Comparison of ENCODE assay signal across 24 mouse cellular contexts in genomic region chr13:54205195-54205594, GRCm38 (mm10). TPM values are rescaled to one million over a fixed set of nuclear protein-coding genes. Genes with fewer than 3 reads are reported as not detected.
A peak's percentile ranks its signal among the peaks of the same experiment; 100 is the strongest.
DNase-seq lines count a peak whose midpoint lies in the region; ATAC-seq lines count a peak whose summit lies in the region.
"Had no signal": no experiment of that assay in that cellular context is flagged by ENCODE, and none has a peak within 500 bp of the region (broad histone marks: within the 10 kb centered on the region; RNA-seq: fewer than 3 reads in every experiment).

No protein-coding gene starts in this region.

- H3K4me3 ChIP-seq in neural tube, embryonic 15.5 days (replicated peaks), result no peak overlapping the region
- H3K4me3 ChIP-seq: forebrain, embryonic 10.5 days; heart, adult 2 months; heart, embryonic 10.5 days; heart, embryonic 13.5 days; hindbrain, embryonic 12.5 days; hindbrain, embryonic 15.5 days had no signal

- no peak overlapping the region for H3K27ac ChIP-seq in neural tube, embryonic 15.5 days (replicated peaks)
- H3K27ac ChIP-seq: forebrain, embryonic 10.5 days; heart, adult 2 months; heart, embryonic 10.5 days; heart, embryonic 13.5 days; hindbrain, embryonic 12.5 days; hindbrain, embryonic 15.5 days had no signal

- no peaks in the 10 kb centered on the region for H3K4me1 ChIP-seq in neural tube, embryonic 15.5 days
- H3K4me1 ChIP-seq: heart, embryonic 10.5 days; hindbrain, embryonic 15.5 days had no signal

- ATAC-seq in megakaryocyte, adult 5-6 weeks (ENCODE audit: poor library complexity, severe bottlenecking), result peak; percentile 32
- ATAC-seq in megakaryocyte-erythroid progenitor cell, adult 5-6 weeks (replicated peaks; ENCODE audit: low FRiP score, low TSS enrichment, poor library complexity, severe bottlenecking), result peak; percentile 26; the same call in 1 of the 2 replicates
- no peak for ATAC-seq in neural tube, embryonic 15.5 days (ENCODE audit: low FRiP score)
- ATAC-seq: activated CD4-positive, CD25-positive, alpha-beta regulatory T cell, adult 4 months; forebrain, embryonic 14.5 days; forebrain, postnatal 0 days had no signal

- no peaks in the 10 kb centered on the region for H3K9me3 ChIP-seq in neural tube, embryonic 15.5 days (replicated peaks)
- H3K9me3 ChIP-seq: forebrain, embryonic 10.5 days; heart, embryonic 10.5 days; heart, embryonic 13.5 days; hindbrain, embryonic 12.5 days; hindbrain, embryonic 15.5 days had no signal

- 83% methylated on average over 7 of the region's 7 CpGs for WGBS in neural tube, embryonic 15.5 days

- H3K27me3 ChIP-seq in neural tube, embryonic 15.5 days (replicated peaks), result no peaks in the 10 kb centered on the region
- H3K27me3 ChIP-seq: CH12.LX; hindbrain, embryonic 12.5 days; hindbrain, embryonic 15.5 days had no signal

- DNase-seq in MEL-GATA-1-ER (ENCODE audit: extremely low read depth, low read depth), result peak; percentile 84
- DNase-seq in layer of hippocampus, postnatal 36 days, result no peak
- no peak for DNase-seq in heart, postnatal 36 days
- DNase-seq: adrenal gland, adult 8-10 months; adrenal gland, postnatal 25 days; cerebellum, adult 11-12 months; cerebellum, adult 8-10 months; cerebellum, postnatal 36 days; forebrain, postnatal 0 days; gastrocnemius, postnatal 25 days; heart, adult 2 months; heart, postnatal 14 days had no signal

- no peaks in the 10 kb centered on the region for H3K36me3 ChIP-seq in neural tube, embryonic 15.5 days
- H3K36me3 ChIP-seq: forebrain, embryonic 10.5 days; G1E; heart, embryonic 10.5 days; heart, embryonic 13.5 days; hindbrain, embryonic 12.5 days; hindbrain, embryonic 15.5 days had no signal

- H3K9ac ChIP-seq in neural tube, embryonic 15.5 days (replicated peaks), result no peak overlapping the region
- H3K9ac ChIP-seq: forebrain, postnatal 0 days; heart, embryonic 13.5 days; hindbrain, embryonic 12.5 days; hindbrain, embryonic 15.5 days had no signal

- H3K4me2 ChIP-seq in neural tube, embryonic 15.5 days, result no peak overlapping the region
- H3K4me2 ChIP-seq: heart, embryonic 13.5 days; hindbrain, embryonic 12.5 days; hindbrain, embryonic 15.5 days had no signal

- intact Hi-C loops in heart, postnatal 36 days (cut with DNase I), result no loop called here

RNA-seq across cellular contexts. Expression of gene Hrh2, which starts 13.3 kb away (rescaled TPM):
- 11.7 and 12.7 TPM in 2 replicates for total RNA-seq in megakaryocyte, adult 5-6 weeks (2015)
- total RNA-seq in megakaryocyte, adult 5-6 weeks (2017), result 4.9 and 6.0 TPM in 2 replicates
- 3.6 and 4.6 TPM in 2 replicates for total RNA-seq in megakaryocyte-erythroid progenitor cell, adult 5-6 weeks (2014; fragmentation: Nextera tagmentation)
- total RNA-seq in megakaryocyte-erythroid progenitor cell, adult 5-6 weeks (2017), result 1.6 and 2.2 TPM in 2 replicates
- 0.45 and 0.74 TPM in 2 replicates for polyA plus RNA-seq in neural tube, embryonic 15.5 days (2015; fragmentation: Nextera tagmentation; extraction: Ambion mirVana)
- total RNA-seq in layer of hippocampus, postnatal 36 days (2021), result 1 to 10 TPM; 6.6 to 7.0 TPM
- total RNA-seq in heart, postnatal 36 days (2021), result under 1 TPM; 0.39 to 0.43 TPM
- total RNA-seq: gastrocnemius, postnatal 25 days had no signal
- polyA plus RNA-seq: G1E had no signal
